Mouse (Mus musculus): ENCODE measurements around the gene Iscu. TPM values are rescaled to one million over a fixed set of nuclear protein-coding genes. Genes with fewer than 3 reads are reported as not detected.
A peak's percentile ranks its signal among the peaks of the same experiment; 100 is the strongest.

Gene Iscu
- polyA plus RNA-seq, 2 experiments = 85.4 to 102 TPM

GRCm38 (mm10) chr5:113789075-113789788 is 16.7 kb downstream of the Iscu start:
- Histone ChIP-seq H3K4me1 (ENCODE audit: control insufficient read depth, insufficient read depth, low read length) (peaks cover 40% of the 10 kb centered on the region), H3K27ac (replicated peaks; ENCODE audit: low read depth, low read length) (peak overlapping the region; percentile 79), H3K9me3 (ENCODE audit: control insufficient read depth, low read length) (no peaks in the 10 kb centered on the region), H3K4me3 (replicated peaks; ENCODE audit: low read length) (no peak overlapping the region), H3K36me3 (ENCODE audit: control insufficient read depth, insufficient read depth, low read length) (peaks cover 20% of the 10 kb centered on the region), H3K27me3 (ENCODE audit: control insufficient read depth, insufficient read depth, low read length) (no peaks in the 10 kb centered on the region), H3K9ac (ENCODE audit: low read depth, low read length, severe bottlenecking) (no peak overlapping the region), H3K4me2 (replicated peaks; ENCODE audit: low read depth, low read length, severe bottlenecking) (peak overlapping the region; percentile 28; the same call in 1 of the 2 replicates)
- DNase-seq (ENCODE audit: low spot score) (peak; percentile 92), ATAC-seq (ENCODE audit: low FRiP score, low read depth) (peak; percentile 92)
- no peak for TF ChIP-seq POLR2A (IDR thresholded peaks at IDR 0.05; ENCODE audit: borderline replicate concordance, extremely low read depth, insufficient read depth, insufficient read length)
- 7% methylated on average over 7 of the region's 7 CpGs for WGBS

GRCm38 (mm10) chr5:113790453-113791196 is 18.1 kb downstream of the Iscu start:
- no peaks in the 10 kb centered on the region for H3K27me3 ChIP-seq (ENCODE audit: control insufficient read depth, insufficient read depth, low read length)
- ATAC-seq (ENCODE audit: low FRiP score, low read depth) (no peak), DNase-seq (ENCODE audit: low spot score) (no peak)
- no peak overlapping the region for H3K9ac ChIP-seq (ENCODE audit: low read depth, low read length, severe bottlenecking)
- WGBS = 66% methylated on average over 11 of the region's 11 CpGs
- no peak for TF ChIP-seq POLR2A (IDR thresholded peaks at IDR 0.05; ENCODE audit: borderline replicate concordance, extremely low read depth, insufficient read depth, insufficient read length)
- H3K4me3 ChIP-seq (replicated peaks; ENCODE audit: low read length) = no peak overlapping the region
- peaks cover 40% of the 10 kb centered on the region for H3K4me1 ChIP-seq (ENCODE audit: control insufficient read depth, insufficient read depth, low read length)
- no peak overlapping the region for H3K4me2 ChIP-seq (replicated peaks; ENCODE audit: low read depth, low read length, severe bottlenecking)
- H3K36me3 ChIP-seq (ENCODE audit: control insufficient read depth, insufficient read depth, low read length) = peaks cover 34% of the 10 kb centered on the region
- H3K27ac ChIP-seq (replicated peaks; ENCODE audit: low read depth, low read length) = no peak overlapping the region; the same call in none of the 2 replicates
- no peaks in the 10 kb centered on the region for H3K9me3 ChIP-seq (ENCODE audit: control insufficient read depth, low read length)

GRCm38 (mm10) chr5:113791197-113792095 is 18.9 kb downstream of the Iscu start:
- TF ChIP-seq POLR2A (IDR thresholded peaks at IDR 0.05; ENCODE audit: borderline replicate concordance, extremely low read depth, insufficient read depth, insufficient read length) = no peak
- peaks cover 48% of the 10 kb centered on the region for H3K4me1 ChIP-seq (ENCODE audit: control insufficient read depth, insufficient read depth, low read length)

GRCm38 (mm10) chr5:113796401-113797148 is 24.0 kb downstream of the Iscu start:
- Histone ChIP-seq H3K9ac (ENCODE audit: low read depth, low read length, severe bottlenecking) (peak overlapping the region; percentile 66; the same call in 1 of the 2 replicates), H3K4me3 (replicated peaks; ENCODE audit: low read length) (peak overlapping the region; percentile 63), H3K9me3 (ENCODE audit: control insufficient read depth, low read length) (no peaks in the 10 kb centered on the region), H3K4me1 (ENCODE audit: control insufficient read depth, insufficient read depth, low read length) (peaks cover 39% of the 10 kb centered on the region), H3K27me3 (ENCODE audit: control insufficient read depth, insufficient read depth, low read length) (no peaks in the 10 kb centered on the region), H3K36me3 (ENCODE audit: control insufficient read depth, insufficient read depth, low read length) (peaks cover 44% of the 10 kb centered on the region), H3K4me2 (replicated peaks; ENCODE audit: low read depth, low read length, severe bottlenecking) (peak overlapping the region; percentile 74), H3K27ac (replicated peaks; ENCODE audit: low read depth, low read length) (peak overlapping the region; percentile 82)
- 4% methylated on average over 13 of the region's 13 CpGs for WGBS
- peak; percentile 56 for ATAC-seq (ENCODE audit: low FRiP score, low read depth)
- no peak for TF ChIP-seq POLR2A (IDR thresholded peaks at IDR 0.05; ENCODE audit: borderline replicate concordance, extremely low read depth, insufficient read depth, insufficient read length)
- peak; percentile 90 for DNase-seq (ENCODE audit: low spot score)

More at GRCm38 (mm10) chr5:113791197-113792095, 18.9 kb downstream of the Iscu start:
- no peak for DNase-seq (ENCODE audit: low spot score)
- no peak for ATAC-seq (ENCODE audit: low FRiP score, low read depth)
- Histone ChIP-seq H3K27me3 (ENCODE audit: control insufficient read depth, insufficient read depth, low read length) (no peaks in the 10 kb centered on the region), H3K4me3 (replicated peaks; ENCODE audit: low read length) (no peak overlapping the region), H3K27ac (replicated peaks; ENCODE audit: low read depth, low read length) (no peak overlapping the region; the same call in 1 of the 2 replicates), H3K9ac (ENCODE audit: low read depth, low read length, severe bottlenecking) (no peak overlapping the region), H3K36me3 (ENCODE audit: control insufficient read depth, insufficient read depth, low read length) (peaks cover 41% of the 10 kb centered on the region), H3K9me3 (ENCODE audit: control insufficient read depth, low read length) (no peaks in the 10 kb centered on the region), H3K4me2 (replicated peaks; ENCODE audit: low read depth, low read length, severe bottlenecking) (no peak overlapping the region)
- WGBS = 81% methylated on average over 16 of the region's 16 CpGs
